Mouse (Mus musculus): ENCODE results near the gene Gm14412. TPM values are rescaled to one million over a fixed set of nuclear protein-coding genes. Genes with fewer than 3 reads are reported as not detected.
"Not testable (repeated sequence)": the region's sequence is repeated elsewhere in the genome, so short reads cannot be mapped to it uniquely, and the experiment has no call there.

Gene Gm14412
- 0.37 and 0.42 TPM in 2 replicates for polyA plus RNA-seq (2015; fragmentation: Nextera tagmentation; extraction: Ambion mirVana)

DNA sequence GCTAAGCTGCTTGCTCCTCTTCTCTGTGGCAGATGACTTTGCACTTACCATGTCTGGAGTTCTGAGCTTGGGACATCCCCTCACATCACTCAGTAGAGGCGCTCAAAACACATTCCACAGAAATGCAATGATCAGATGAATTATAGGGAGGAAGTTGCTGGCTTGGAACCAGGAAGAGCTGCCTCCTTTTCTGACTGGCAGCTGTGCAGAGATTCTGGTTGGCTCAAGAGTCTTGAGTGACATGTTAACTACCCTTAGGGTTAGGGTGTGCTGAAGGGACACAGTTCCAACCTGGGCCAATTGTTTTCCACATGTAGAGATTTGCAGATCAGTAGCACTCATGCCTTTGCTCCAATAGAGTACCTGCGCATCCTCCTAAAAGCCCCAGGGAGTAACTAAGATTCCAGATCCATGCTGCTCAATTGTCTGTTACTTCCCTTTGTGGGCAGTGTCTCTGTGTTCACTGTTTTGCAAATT, at the start of gene Gm14412:
Gene Gm14412 (minus strand): TSS at position 51 of the 477 bp plus-strand sequence.
- not testable (repeated sequence) for H3K4me1 ChIP-seq; H3K9ac ChIP-seq; H3K4me3 ChIP-seq (replicated peaks); H3K27ac ChIP-seq; ATAC-seq (replicated peaks; ENCODE audit: low FRiP score); H3K27me3 ChIP-seq; H3K4me2 ChIP-seq; H3K36me3 ChIP-seq; H3K9me3 ChIP-seq (replicated peaks)
- WGBS: 88% methylated on average over 2 of the region's 2 CpGs

DNA sequence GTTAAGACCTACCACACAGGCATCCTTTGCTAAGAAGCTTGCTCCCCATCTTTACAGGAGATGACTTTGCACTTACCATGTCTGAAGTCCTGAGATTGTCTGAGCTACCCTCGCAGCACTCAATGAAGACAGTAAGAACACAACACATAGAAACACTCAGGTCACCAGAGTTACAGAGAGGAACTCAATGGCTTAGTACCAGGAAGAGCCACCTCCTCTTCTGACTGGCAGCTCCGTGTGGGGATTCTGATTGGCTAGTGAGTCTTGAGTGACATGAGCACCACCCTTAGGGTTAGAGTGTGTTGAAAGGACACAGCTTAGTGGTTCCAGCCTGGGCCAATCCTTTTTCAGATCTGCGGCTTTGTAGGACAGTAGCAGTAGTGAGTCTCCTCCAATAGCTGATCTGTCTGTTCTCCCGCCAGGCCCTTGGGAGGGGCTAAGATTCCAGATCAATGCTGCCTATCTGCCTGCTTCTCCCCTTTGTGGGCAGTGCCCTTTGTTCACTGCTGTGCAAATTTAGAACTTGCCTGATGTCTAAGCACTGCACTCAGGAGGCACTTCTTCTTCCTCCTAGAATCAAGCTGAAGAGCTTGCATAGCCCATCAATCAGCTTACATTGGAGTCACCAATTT, 5.7 kb upstream of the Gm14412 start:
- not testable (repeated sequence) for H3K36me3 ChIP-seq; H3K4me3 ChIP-seq (replicated peaks); H3K4me1 ChIP-seq; H3K4me2 ChIP-seq; ATAC-seq (replicated peaks; ENCODE audit: low FRiP score); H3K27ac ChIP-seq; H3K9ac ChIP-seq; H3K27me3 ChIP-seq; H3K9me3 ChIP-seq (replicated peaks)
- 84% methylated on average over 4 of the region's 4 CpGs for WGBS

DNA sequence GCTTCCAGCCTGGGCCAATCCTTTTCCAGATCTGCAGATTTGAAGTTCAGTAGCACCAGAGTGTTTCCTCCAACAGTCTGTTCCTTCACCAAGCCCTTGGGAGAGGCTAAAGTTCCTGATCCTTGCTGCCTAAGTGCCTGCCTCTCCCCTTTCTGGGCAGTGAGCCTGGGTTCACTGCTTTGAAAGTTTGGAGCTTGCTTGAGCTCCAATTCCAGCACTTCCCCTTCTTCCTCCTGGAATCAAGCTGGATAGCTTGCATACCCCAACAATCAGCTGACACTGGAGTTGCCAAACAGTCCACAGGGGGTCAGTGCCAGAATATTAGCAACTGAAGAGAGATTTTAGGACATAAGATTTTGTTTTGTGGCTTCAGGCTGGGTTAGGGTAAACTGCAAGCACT, 2.7 kb downstream of the Gm14412 start:
- not testable (repeated sequence) for H3K4me3 ChIP-seq (replicated peaks); H3K27me3 ChIP-seq; H3K9ac ChIP-seq; H3K27ac ChIP-seq; H3K36me3 ChIP-seq; H3K4me2 ChIP-seq; H3K4me1 ChIP-seq; ATAC-seq (replicated peaks; ENCODE audit: low FRiP score); H3K9me3 ChIP-seq (replicated peaks)

DNA sequence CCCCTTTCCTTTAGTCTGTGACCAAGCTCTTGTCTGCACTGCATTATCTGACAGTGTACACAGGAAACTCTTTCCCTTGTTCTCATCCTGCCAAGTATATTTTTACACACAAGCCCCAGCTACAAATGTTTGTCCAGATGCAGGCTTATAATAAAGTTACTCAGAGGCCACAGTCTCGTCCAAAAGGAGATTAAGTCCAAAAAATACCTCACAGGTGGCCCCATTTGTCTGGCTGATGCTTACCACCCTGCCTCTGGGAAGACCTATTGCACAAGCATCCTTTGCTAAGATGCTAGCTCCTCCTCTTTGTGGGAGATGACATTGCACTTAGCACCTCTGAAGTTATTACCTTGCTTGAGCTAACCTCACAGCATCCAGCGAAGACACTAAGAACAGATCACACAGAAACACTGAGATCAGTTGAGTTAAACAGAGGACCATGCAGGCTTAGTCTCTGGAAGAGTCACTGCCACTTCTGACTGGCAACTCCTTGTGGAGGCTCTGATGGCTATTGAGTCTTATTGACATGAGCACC, 3.3 kb downstream of the Gm14412 start:
- not testable (repeated sequence) for H3K4me2 ChIP-seq; H3K27me3 ChIP-seq; H3K9me3 ChIP-seq (replicated peaks); ATAC-seq (replicated peaks; ENCODE audit: low FRiP score); H3K9ac ChIP-seq; H3K4me1 ChIP-seq; H3K27ac ChIP-seq; H3K36me3 ChIP-seq; H3K4me3 ChIP-seq (replicated peaks)
- WGBS: 54% methylated on average over 2 of the region's 2 CpGs

DNA sequence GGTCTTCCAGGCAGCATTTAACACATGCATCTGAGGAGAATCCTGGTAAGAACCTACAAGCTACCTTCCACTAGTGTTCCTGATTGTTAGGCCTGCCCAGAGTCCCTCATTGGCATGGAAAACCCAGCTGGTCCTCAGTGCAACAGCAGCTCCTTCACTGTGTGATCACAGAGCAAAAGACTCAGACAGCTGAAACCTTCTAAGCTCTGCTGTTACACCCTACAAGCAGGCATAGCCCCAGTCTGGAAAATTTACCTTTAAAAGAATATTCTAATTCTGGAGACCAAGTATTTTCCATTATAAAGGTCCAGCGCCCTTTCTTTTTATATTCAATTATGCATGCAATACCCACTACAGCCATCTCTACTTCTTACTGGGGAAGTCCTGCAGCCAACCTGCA, 5.1 kb downstream of the Gm14412 start:
- Histone ChIP-seq H3K9me3 (replicated peaks) (0 out of 2 replicates have a peak, but pooled peaks cover 9% of the 10 kb centered on the region), H3K27me3 (no peaks in the 10 kb centered on the region), H3K4me1 (no peaks in the 10 kb centered on the region), H3K4me2 (no peak overlapping the region), H3K4me3 (replicated peaks) (no peak overlapping the region), H3K27ac (no peak overlapping the region), H3K36me3 (no peaks in the 10 kb centered on the region), H3K9ac (no peak overlapping the region)
- WGBS: 82% methylated on average over 1 of the region's 1 CpGs
- ATAC-seq (replicated peaks; ENCODE audit: low FRiP score): no peak

DNA sequence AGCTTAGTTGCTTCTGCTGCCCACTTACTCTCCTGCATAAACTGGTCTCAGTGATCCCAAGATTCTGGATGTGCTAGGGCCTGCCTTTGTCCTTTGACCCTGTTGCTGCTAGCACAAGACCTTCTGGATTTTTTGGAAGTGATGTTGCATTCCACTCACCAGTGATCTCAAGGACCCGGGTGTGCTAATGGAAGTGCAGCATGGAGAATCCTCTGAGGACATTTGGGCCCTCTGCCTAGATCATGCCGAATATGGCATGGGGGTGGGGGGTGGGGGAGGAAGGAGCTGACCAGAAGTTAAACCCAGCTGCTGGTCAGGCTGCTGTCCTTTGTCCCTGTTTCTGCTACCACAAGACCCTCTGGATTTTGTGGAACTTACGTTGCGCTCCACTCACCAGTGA, 14.5 kb downstream of the Gm14412 start:
- H3K9ac ChIP-seq; H3K27ac ChIP-seq; H3K36me3 ChIP-seq; H3K27me3 ChIP-seq; H3K9me3 ChIP-seq (replicated peaks); H3K4me2 ChIP-seq; H3K4me1 ChIP-seq; H3K4me3 ChIP-seq (replicated peaks); ATAC-seq (replicated peaks; ENCODE audit: low FRiP score): not testable (repeated sequence)
- 80% methylated on average over 4 of the region's 4 CpGs for WGBS

DNA sequence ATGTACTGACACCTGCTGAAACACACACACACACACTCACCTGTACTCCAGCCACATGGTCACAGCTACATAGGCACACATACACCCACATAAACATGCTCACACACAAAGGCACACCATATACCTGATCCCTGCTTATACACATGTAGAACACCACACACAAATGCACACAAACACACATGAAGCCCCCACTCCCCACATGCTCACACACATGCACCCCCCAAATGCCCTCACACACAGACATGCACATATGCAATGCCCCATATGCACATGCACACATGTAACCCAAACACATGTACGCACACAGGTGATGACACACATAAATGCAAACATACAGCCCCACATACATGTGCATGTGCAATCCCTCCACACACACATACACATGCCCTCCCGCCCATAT, 19.1 kb downstream of the Gm14412 start:
- not testable (repeated sequence) for H3K27me3 ChIP-seq; H3K4me3 ChIP-seq (replicated peaks); H3K9me3 ChIP-seq (replicated peaks); H3K27ac ChIP-seq; H3K9ac ChIP-seq; H3K36me3 ChIP-seq; H3K4me1 ChIP-seq; H3K4me2 ChIP-seq; ATAC-seq (replicated peaks; ENCODE audit: low FRiP score)
- no CpG with 5 or more reads among the region's 2 CpGs for WGBS

DNA sequence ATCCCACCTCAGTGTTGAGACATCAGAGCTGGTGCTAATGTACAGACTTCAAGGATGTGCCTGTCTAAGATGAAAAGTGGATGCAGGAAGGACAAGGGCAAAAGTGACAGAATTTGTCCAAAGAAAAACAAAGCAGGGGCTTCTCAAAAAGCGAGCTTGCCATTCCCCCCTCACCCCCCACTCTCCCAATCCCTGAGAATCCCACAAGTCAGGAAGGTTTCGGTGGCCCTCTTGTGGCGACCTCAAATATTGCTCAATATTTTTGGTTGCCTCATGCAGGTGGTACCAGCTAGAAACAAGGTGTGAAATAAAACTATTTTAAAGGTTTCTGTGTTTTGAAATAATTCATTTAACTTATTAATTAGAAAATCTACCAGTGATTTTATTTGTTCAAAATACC, 40.4 kb downstream of the Gm14412 start:
- not testable (repeated sequence) for H3K9ac ChIP-seq; ATAC-seq (replicated peaks; ENCODE audit: low FRiP score); H3K4me1 ChIP-seq; H3K4me2 ChIP-seq; H3K9me3 ChIP-seq (replicated peaks); H3K27ac ChIP-seq; H3K36me3 ChIP-seq; H3K4me3 ChIP-seq (replicated peaks); H3K27me3 ChIP-seq
- 23% methylated on average over 3 of the region's 3 CpGs for WGBS

DNA sequence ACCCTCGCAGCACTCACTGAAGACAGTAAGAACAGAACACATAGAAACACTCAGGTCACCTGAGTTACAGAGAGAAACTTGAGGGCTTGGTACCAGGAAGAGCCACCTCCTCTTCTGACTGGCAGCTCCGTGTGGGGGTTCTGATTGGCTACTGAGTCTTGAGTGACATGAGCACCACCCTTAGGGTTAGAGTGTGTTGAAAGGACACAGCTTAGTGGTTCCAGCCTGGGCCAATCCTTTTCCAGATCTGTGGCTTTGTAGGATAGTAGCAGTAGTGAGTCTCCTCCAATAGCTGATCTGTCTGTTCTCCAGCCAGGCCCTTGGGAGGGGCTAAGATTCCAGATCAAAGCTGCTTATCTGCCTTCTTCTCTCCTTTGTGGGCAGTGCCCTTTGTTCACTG, 46.4 kb downstream of the Gm14412 start:
- not testable (repeated sequence) for H3K27ac ChIP-seq; ATAC-seq (replicated peaks; ENCODE audit: low FRiP score); H3K4me1 ChIP-seq; H3K36me3 ChIP-seq; H3K4me2 ChIP-seq; H3K27me3 ChIP-seq; H3K9me3 ChIP-seq (replicated peaks); H3K9ac ChIP-seq; H3K4me3 ChIP-seq (replicated peaks)
- 83% methylated on average over 2 of the region's 2 CpGs for WGBS

DNA sequence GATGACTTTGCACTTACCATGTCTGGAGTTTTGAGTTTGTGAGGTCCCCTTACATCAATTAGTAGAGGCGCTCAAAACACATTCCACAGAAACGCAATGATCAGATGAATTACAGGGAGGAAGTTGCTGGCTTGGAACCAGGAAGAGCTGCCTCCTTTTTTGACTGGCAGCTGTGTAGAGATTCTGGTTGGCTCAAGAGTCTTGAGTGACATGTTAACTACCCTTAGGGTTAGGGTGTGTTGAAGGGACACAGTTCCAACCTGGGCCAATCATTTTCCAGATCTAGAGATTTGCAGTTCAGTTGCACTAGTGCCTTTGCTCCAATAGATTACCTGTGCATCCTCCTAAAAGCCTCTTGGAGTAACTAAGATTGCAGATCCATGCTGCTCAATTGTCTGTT, 51.9 kb downstream of the Gm14412 start:
- H3K4me3 ChIP-seq (replicated peaks); H3K9me3 ChIP-seq (replicated peaks); H3K4me1 ChIP-seq; H3K27ac ChIP-seq; H3K36me3 ChIP-seq; H3K27me3 ChIP-seq; H3K9ac ChIP-seq; H3K4me2 ChIP-seq; ATAC-seq (replicated peaks; ENCODE audit: low FRiP score): not testable (repeated sequence)
- 69% methylated on average over 2 of the region's 2 CpGs for WGBS

DNA sequence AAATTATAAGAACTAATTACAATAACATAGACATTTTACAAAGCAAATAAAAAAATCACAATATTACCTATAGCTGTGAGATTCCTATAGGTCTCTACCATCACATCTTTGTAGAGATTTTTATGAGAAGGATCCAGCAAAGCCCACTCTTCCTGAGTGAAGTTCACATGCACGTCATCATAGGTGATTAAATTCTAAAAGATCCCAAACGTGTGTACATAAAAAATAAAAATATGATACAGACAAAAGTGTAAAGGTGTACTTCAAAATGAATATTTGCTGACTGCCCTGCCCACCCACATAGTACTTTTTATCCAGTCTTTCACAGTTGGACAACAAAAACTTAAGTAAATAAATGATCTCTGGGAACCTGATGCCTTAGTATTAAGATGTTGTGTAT, 57.2 kb downstream of the Gm14412 start, which contains the start of gene Gm14409:
Gene Gm14409 (minus strand): TSS at position 101 of the 400 bp plus-strand sequence.
- not testable (repeated sequence) for ATAC-seq (replicated peaks; ENCODE audit: low FRiP score); H3K9me3 ChIP-seq (replicated peaks); H3K36me3 ChIP-seq; H3K4me1 ChIP-seq; H3K9ac ChIP-seq; H3K4me2 ChIP-seq; H3K27me3 ChIP-seq; H3K27ac ChIP-seq; H3K4me3 ChIP-seq (replicated peaks)
- WGBS: no CpG with 5 or more reads among the region's 2 CpGs
